Mouse (Mus musculus) neutrophil, adult 5-6 weeks (primary cell): ENCODE results near the gene Olfr640. TPM values are rescaled to one million over a fixed set of nuclear protein-coding genes. Genes with fewer than 3 reads are reported as not detected.

Experiments used
- ATAC-seq: fragments of 151-379, 151-347 bp; 2 replicates; pipeline ENCODE4 v1.8.0; 2017; ENCODE audit warnings: mild to moderate bottlenecking, moderate TSS enrichment; ENCODE audit not compliant: insufficient number of reproducible peaks, poor library complexity, low FRiP score, severe bottlenecking; ENCODE audit errors: extremely low read depth
- total RNA-seq: library from RNA; stranded (forward); fragments of 200-1000 nt; gene quantifications from 2 replicates; pipeline ENCODE4 v1.2.3, GENCODE M21; 2017

Gene Olfr640
- 0.12 TPM in 1 of 2 replicates, not detected in the other for total RNA-seq

DNA sequence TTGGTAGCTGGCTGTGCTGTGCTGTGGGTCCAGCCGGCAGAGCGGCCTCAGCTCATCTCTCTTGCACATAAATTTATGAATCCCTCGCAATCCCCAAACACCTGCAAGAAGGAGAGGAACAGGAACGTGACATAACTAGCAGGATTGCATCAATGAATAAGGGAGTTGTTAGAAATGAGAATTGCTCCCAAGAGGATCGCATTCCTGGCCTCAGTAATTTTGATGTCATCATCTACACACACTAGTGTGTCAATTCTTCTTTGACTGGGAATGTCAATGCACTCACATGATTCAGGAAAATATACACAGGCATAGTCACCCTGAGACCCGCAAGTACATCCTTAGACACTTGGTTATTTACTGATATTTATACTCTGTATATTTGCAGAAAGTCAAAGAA lies at the start of gene Olfr640:
Gene Olfr640 (minus strand): TSS at position 101 of the 400 bp plus-strand sequence.
- ATAC-seq, result no peak

DNA sequence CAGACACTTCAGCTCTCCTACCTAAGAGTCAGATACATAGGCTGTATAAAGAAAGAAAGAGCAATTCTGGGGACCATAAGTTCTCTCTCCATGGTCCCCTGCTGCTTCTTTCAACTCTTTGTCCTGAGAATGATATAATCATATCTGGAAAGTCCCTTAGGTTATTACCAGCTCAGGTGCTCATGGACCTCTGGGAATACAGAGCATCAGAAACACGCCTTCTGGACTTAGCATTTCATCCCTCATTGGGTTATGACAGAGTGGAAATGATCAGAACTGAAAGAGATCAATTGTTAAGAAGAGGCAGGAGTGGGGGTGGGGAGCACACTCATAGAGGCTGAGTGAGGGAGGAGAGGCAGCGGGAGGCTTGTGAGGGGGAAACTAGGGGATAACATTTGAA lies 46.4 kb upstream of the Olfr640 start, which contains the start of gene Olfr644:
Gene Olfr644 (minus strand): TSS at position 101 of the 400 bp plus-strand sequence.
- no peak for ATAC-seq

GRCm38 (mm10) chr7:104061345-104061744 lies 36.0 kb upstream of the Olfr640 start, which contains the start of gene 4930516K23Rik:
4930516K23Rik (minus strand) TSS chr7:104061445.
- no peak for ATAC-seq

- no peak for ATAC-seq
Measured at GRCm38 (mm10) chr7:104059215-104059614, 33.8 kb upstream of the Olfr640 start.

GRCm38 (mm10) chr7:104052566-104052965 lies 27.2 kb upstream of the Olfr640 start, which contains the start of gene Olfr642:
Olfr642 (minus strand) TSS chr7:104052666.
- no peak for ATAC-seq

DNA sequence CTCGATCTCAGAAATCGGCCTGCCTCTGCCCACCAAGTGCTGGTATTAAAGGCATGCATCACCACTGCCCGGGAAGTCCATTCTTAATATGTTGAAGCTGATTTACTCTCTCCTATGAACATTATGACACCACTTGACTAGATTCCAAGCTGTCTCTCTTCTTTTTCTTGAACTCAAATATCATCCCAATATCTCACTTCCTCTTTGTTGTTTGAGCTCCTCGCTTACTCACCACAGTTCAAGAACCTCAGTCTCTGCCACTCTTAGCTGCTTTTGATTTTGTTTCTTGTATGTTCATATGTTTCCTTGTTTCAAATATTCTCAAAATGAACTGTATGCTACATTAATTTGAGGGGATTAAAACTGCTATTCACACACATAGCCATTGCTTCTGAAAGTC lies 25.4 kb upstream of the Olfr640 start:
- ATAC-seq, result no peak

DNA sequence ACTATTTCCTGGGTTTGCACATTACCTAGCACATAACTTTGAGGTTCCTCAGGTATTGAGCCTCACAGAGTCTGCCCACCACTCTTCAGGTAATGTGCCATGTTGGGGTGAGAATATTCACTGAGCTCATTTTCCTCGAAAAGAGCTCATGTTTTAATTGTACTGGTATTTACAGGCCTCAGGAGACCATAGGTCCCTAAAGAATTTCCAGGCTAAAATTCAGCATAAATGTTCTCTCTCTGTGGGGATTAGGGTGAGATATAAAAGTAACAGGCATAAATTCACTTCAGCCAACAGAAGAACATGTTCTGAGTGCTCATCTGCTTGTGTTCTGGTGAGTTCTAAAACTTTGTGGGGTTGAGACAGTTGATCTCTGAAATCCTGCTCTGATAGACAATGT lies 9.8 kb upstream of the Olfr640 start, which contains the start of gene Olfr641:
Gene Olfr641 (plus strand): TSS at position 301 of the 400 bp plus-strand sequence.
- ATAC-seq, result no peak

DNA sequence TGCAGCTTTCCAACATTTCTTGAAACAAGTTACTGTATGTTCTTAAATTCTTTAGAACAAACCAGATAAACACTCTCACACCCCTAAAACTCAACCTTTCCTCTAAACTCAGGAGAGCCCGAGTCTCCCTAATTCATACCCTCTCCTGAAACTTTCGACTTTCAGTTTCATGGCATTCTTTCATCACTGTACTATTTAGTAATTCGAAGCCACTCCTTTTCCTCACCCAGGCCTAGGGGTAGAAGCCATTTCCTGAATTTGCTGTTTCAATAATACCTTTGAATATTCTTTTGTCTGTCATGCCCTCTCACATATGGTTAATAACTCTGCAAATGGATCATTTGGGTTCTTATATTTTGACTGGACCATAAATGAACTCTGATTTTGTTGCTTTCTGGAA lies 1.6 kb upstream of the Olfr640 start:
- ATAC-seq, result no peak

GRCm38 (mm10) chr7:104021651-104022050 lies 3.7 kb downstream of the Olfr640 start:
- no peak for ATAC-seq

DNA sequence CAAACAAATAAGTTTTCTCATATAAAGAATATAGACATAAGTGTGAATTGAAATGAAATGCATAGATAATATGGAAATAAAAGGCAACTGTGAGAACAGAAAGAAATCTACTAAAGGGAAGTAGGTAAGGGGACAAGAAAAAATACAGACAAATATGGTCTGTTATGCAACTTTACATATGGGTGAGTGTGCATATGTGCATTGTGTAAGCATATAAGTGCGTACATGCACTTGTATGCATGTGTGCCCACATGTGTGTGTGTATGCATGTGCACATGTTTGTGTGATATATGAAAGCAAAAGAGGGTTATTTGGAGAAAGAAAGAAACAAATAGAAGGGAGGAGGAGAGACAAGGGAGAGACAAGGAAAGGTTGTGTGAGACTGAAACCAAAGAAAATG lies 6.4 kb downstream of the Olfr640 start:
- ATAC-seq, result no peak

DNA sequence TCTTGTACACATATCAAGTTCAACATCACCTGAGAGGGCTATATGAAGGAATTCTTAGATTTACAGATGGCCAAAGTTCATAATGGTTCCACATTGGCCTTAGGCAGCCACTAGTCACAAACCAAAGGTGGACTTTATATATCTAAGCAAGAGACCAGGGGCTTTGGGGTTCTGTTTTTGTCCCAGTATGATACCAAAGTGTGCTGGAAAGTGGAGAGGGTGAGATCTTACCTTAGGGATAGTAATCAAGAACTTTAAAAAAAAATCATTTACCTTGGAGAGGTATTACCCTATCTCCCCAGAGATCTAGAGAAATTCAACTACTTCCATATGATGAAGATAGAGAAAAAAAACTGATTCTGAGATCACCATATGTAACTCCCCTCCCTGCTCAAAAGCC lies 8.2 kb downstream of the Olfr640 start, which contains the start of gene Olfr639:
Gene Olfr639 (minus strand): TSS at position 101 of the 400 bp plus-strand sequence.
- ATAC-seq, result no peak

DNA sequence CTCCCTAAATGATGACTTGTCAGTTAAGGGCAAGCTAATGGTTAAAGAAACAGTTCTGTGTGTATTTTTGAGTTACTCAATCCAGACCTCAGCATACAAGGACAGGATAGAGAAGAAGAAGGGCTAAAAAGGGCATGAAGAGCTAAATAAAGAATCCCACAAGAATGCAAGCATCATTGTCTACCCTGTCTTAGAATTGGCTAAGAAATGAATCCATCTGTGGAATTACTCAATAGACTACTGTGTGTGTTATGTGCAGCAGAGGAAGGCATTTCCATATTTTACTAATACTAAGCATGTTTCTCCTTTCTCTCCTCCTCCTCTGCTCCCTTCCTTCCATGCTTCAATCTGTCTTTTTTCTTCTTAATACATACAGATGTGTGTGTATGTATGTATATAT lies 26.2 kb downstream of the Olfr640 start:
- ATAC-seq, result no peak

GRCm38 (mm10) chr7:103998446-103998845 lies 26.9 kb downstream of the Olfr640 start, which contains the start of gene Olfr638:
Olfr638 (plus strand) TSS chr7:103998746.
- no peak for ATAC-seq

- no peak for ATAC-seq
Measured at GRCm38 (mm10) chr7:103971782-103972181, 53.6 kb downstream of the Olfr640 start.

GRCm38 (mm10) chr7:103970852-103971251 lies 54.5 kb downstream of the Olfr640 start, which contains the start of gene Olfr635:
Olfr635 (plus strand) TSS chr7:103971152.
- ATAC-seq, result no peak

Other genes starting within 250 kb of the Olfr640 start
- gene Olfr68, start 245.9 kb downstream of the Olfr640 start, total RNA-seq, result not detected in 2 replicates
- gene Olfr67, start 233.8 kb downstream of the Olfr640 start, total RNA-seq, result not detected in 2 replicates
- gene Hbb-bt, start 211.6 kb downstream of the Olfr640 start, total RNA-seq, result 1,968 and 2,313 TPM in 2 replicates
- gene Hbb-bs, start 197.5 kb downstream of the Olfr640 start, total RNA-seq, result 10,177 and 10,178 TPM in 2 replicates
- gene Hbb-bh2, start 185.1 kb downstream of the Olfr640 start, total RNA-seq, result not detected in 2 replicates
- gene Hbb-bh1, start 182.4 kb downstream of the Olfr640 start, total RNA-seq, result not detected in 2 replicates
- not detected in 2 replicates for gene Hbb-y, start 172.4 kb downstream of the Olfr640 start, total RNA-seq
- gene Olfr66, start 139.3 kb downstream of the Olfr640 start, total RNA-seq, result 0.12 TPM in 1 of 2 replicates, not detected in the other
- gene Olfr64, start 131.1 kb downstream of the Olfr640 start, total RNA-seq, result not detected in 2 replicates
- gene Olfr65, start 122.1 kb downstream of the Olfr640 start, total RNA-seq, result not detected in 2 replicates
- gene Olfr631, start 96.7 kb downstream of the Olfr640 start, total RNA-seq, result not detected in 2 replicates
- not detected in 2 replicates for gene Olfr632, start 91.2 kb downstream of the Olfr640 start, total RNA-seq
- gene Olfr633, start 81.1 kb downstream of the Olfr640 start, total RNA-seq, result not detected in 2 replicates
- not detected in 2 replicates for gene Olfr635, start 54.4 kb downstream of the Olfr640 start, total RNA-seq
- gene Olfr638, start 26.8 kb downstream of the Olfr640 start, total RNA-seq, result not detected in 2 replicates
- not detected in 2 replicates for gene Olfr639, start 8.3 kb downstream of the Olfr640 start, total RNA-seq
- not detected in 2 replicates for gene Olfr641, start 9.9 kb upstream of the Olfr640 start, total RNA-seq
- gene Olfr642, start 27.1 kb upstream of the Olfr640 start, total RNA-seq, result 0.12 TPM in 1 of 2 replicates, not detected in the other
- not detected in 2 replicates for gene 4930516K23Rik, start 35.9 kb upstream of the Olfr640 start, total RNA-seq
- not detected in 2 replicates for gene Olfr644, start 46.3 kb upstream of the Olfr640 start, total RNA-seq
- not detected in 2 replicates for gene Olfr645, start 59.9 kb upstream of the Olfr640 start, total RNA-seq
- gene Olfr646, start 79.3 kb upstream of the Olfr640 start, total RNA-seq, result not detected in 2 replicates
- gene Ubqln5, start 104.3 kb upstream of the Olfr640 start, total RNA-seq, result not detected in 2 replicates
- not detected in 2 replicates for gene Olfr643, start 111.8 kb upstream of the Olfr640 start, total RNA-seq
- not detected in 2 replicates for gene Ubqln3, start 117.7 kb upstream of the Olfr640 start, total RNA-seq
- gene Ubqlnl, start 125.0 kb upstream of the Olfr640 start, total RNA-seq, result not detected in 2 replicates
- gene Olfm5, start 139.3 kb upstream of the Olfr640 start, total RNA-seq, result not detected in 2 replicates
- 0.12 TPM in 1 of 2 replicates, not detected in the other for gene Olfr648, start 157.8 kb upstream of the Olfr640 start, total RNA-seq
- not detected in 2 replicates for gene Olfr649, start 170.4 kb upstream of the Olfr640 start, total RNA-seq
- gene Trim6, start 193.2 kb upstream of the Olfr640 start, total RNA-seq, result 1.3 and 2.3 TPM in 2 replicates
- 202 and 211 TPM in 2 replicates for gene Trim34a, start 218.9 kb upstream of the Olfr640 start, total RNA-seq